Mouse (Mus musculus) intestine, embryonic 16.5 days (tissue): ENCODE data around the gene Mfsd2a. TPM values are rescaled to one million over a fixed set of nuclear protein-coding genes. Genes with fewer than 3 reads are reported as not detected.

Experiments used
- ATAC-seq: fragments of 200-750 bp; cut with Nextera tagmentation; 2 replicates; pipeline ENCODE4 v1.8.0; 2017; ENCODE audit warnings: moderate TSS enrichment, moderate library complexity
- H3K27ac ChIP-seq: fragments of 300-500 bp; sonication (generic); 2 replicates; pipeline ENCODE4 v1.5.1; 2014; ENCODE audit warnings: mild to moderate bottlenecking, low read length
- H3K27me3 ChIP-seq: fragments of 300-500 bp; sonication (generic); replicated peaks from 2 replicates; pipeline ENCODE4 v1.6.1; 2014; ENCODE audit warnings: low read length, control low read depth, mixed read lengths; ENCODE audit not compliant: control insufficient read depth, insufficient read depth
- H3K36me3 ChIP-seq: fragments of 300-500 bp; sonication (generic); 2 replicates; pipeline ENCODE4 v1.6.1; 2014; ENCODE audit warnings: low read length, control low read depth; ENCODE audit not compliant: control insufficient read depth, insufficient read depth
- H3K4me1 ChIP-seq: fragments of 300-500 bp; sonication (generic); 2 replicates; pipeline ENCODE4 v1.6.1; 2014; ENCODE audit warnings: low read length, control low read depth, mixed read lengths; ENCODE audit not compliant: control insufficient read depth, insufficient read depth
- H3K4me2 ChIP-seq: fragments of 300-500 bp; sonication (generic); 2 replicates; pipeline ENCODE4 v1.6.1; 2014; ENCODE audit warnings: low read depth, low read length, control low read depth
- H3K4me3 ChIP-seq: fragments of 300-500 bp; sonication (generic); 2 replicates; pipeline ENCODE4 v1.5.1; 2014; ENCODE audit warnings: mild to moderate bottlenecking, low read length
- H3K9ac ChIP-seq: fragments of 300-500 bp; sonication (generic); 2 replicates; pipeline ENCODE4 v1.6.1; 2014; ENCODE audit warnings: low read depth, low read length
- H3K9me3 ChIP-seq: fragments of 300-500 bp; sonication (generic); 2 replicates; pipeline ENCODE4 v1.6.1; 2016; ENCODE audit warnings: low read length, control low read depth; ENCODE audit not compliant: control insufficient read depth
- WGBS: fragments of 180-500 bp; shearing (Covaris S2); extraction: QIAGEN DNeasy Blood & Tissue Kit; methylation state at CpG from one replicate; pipeline ENCODE4 v1.1.7; 2014; 5-methylcytosine and 5-hydroxymethylcytosine counted together
- polyA plus RNA-seq: library from polyadenylated mRNA; unstranded; fragments of >200 nt; fragmentation: Nextera tagmentation; extraction: Ambion mirVana; gene quantifications from 2 replicates; pipeline ENCODE4 v1.2.1, GENCODE M21; 2015

Mfsd2a gene
- polyA plus RNA-seq, 1 experiment from 2014 or later: 3.3 TPM

DNA sequence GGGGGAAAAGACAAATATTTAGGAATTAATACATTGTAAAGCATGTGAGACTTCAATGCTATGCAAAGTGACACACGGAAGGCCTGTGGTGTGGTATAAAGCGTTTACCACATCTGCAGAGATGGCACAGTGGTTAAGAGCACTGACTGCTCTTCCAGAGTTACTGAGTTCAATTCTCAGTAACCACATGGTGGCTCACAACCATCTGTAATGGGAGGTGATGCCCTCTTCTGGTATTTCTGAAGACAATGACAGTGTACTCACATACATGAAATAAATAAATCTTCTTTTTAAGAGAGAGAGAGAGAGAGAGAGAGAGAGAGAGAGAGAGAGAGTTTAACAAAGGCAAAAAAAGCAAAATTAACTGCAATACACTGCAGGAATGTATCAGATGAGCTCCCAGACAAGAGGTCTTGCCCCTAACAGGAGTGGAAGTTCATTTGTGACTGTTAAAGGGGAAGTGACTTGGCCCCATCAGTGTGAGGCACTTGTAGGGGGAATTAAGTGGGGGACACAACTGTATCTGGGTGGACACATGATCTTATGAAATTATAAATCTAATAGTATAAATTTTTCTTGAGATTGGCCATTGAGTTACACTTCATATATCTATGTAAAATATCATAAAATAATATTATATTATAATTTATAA is 29.9 kb downstream of the Mfsd2a start:
- Histone ChIP-seq H3K27me3 (no peaks in the 10 kb centered on the region), H3K9ac (no peak overlapping the region), H3K4me2 (no peak overlapping the region), H3K27ac (no peak overlapping the region), H3K4me1 (0 out of 2 replicates have a peak, but pooled peaks cover 5% of the 10 kb centered on the region), H3K4me3 (no peak overlapping the region), H3K36me3 (no peaks in the 10 kb centered on the region), H3K9me3 (no peaks in the 10 kb centered on the region)
- WGBS: 85% methylated on average over 2 of the region's 2 CpGs
- no peak for ATAC-seq

DNA sequence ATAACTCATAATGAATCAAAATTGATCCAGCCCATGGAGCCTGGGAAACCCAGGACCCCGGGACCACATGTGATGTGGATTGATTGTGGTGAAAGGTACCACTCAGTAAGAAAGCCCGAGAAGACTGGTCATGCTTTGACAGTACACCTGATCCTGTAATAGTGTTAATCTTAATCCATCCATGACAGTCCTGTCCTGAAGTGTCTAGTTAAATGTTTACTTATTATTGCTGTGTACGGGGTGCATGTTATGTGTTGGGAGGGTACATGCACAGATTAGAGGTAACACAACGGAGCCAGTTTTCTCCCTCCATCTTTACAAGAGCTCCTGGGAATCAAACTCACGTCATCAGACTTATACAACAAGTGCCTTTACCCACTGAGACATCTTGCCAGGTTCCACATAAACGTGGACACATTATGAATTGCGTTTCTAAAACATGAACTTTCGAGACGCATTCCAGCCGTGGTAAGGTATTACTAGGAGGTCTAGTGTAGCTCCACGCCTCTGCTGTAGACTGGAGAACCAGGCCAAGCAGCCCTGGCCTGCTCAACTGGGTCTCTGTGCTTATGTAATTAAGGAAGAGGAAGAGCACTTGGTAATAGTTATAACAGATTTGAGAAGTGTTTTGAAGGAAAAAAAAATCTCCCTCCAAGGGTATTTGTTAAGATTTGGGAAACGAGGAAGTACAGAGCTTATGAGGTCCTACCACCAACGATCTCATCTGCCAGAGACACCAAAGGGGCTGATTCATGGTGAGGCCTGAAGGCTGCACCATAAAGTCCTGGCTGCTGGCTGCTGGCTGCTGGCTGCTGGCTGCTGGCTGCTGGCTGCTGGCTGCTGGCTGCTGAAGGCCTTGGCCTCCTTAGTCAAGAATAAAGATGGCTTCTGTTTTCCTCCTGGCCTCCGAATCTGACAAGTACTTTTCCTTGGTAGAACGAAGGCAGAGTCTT is 37.3 kb downstream of the Mfsd2a start:
- Histone ChIP-seq H3K9me3 (no peaks in the 10 kb centered on the region), H3K9ac (no peak overlapping the region), H3K4me3 (no peak overlapping the region), H3K36me3 (no peaks in the 10 kb centered on the region), H3K4me1 (no peaks in the 10 kb centered on the region), H3K27ac (no peak overlapping the region), H3K27me3 (no peaks in the 10 kb centered on the region), H3K4me2 (no peak overlapping the region)
- ATAC-seq: no peak
- 79% methylated on average over 15 of the region's 15 CpGs for WGBS

DNA sequence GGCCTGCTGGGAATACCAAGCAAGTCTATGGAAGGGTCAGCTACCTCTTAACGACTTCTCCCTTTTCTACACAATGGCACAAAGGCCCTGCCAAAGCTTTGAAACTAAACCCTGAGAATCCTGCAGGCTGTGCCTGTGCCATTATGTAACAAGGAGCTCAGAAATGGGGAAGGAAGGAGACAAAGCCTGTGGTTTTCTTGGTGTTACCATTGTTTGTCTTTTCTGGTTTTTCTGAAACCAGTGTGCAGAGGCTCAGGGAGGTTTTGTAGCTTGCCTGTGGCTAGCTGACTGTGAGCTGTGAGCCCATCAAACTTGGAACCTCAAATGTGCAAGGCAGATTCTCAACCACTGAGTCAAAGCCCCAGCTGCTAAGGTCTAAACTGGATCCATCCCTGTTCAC is 38.1 kb downstream of the Mfsd2a start:
- no peaks in the 10 kb centered on the region for H3K9me3 ChIP-seq
- no peaks in the 10 kb centered on the region for H3K4me1 ChIP-seq
- H3K9ac ChIP-seq: no peak overlapping the region
- H3K27me3 ChIP-seq: no peaks in the 10 kb centered on the region
- H3K4me2 ChIP-seq: no peak overlapping the region
- H3K4me3 ChIP-seq: no peak overlapping the region
- no peak for ATAC-seq
- H3K36me3 ChIP-seq: no peaks in the 10 kb centered on the region
- H3K27ac ChIP-seq: no peak overlapping the region
- WGBS: 32% methylated on average over 1 of the region's 1 CpGs

DNA sequence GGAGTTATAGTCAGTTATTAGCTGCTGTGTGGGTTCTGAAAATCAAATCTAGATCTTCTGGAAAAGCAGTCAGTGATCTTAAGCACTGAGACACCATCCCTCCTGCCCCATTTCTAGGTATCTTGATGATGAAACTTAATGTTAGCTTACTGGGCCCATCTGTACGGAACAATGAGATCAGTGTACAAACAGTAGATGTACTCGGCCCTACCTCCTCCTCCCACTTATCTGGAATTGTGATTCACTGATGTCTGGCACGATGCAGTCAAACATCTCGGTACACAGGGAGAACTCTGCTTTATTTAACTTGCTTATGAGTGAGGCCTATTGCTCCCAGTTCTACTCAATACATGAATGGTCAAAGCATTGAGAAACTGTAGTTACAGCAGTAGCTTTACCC is 45.0 kb downstream of the Mfsd2a start:
- 82% methylated on average over 4 of the region's 4 CpGs for WGBS
- Histone ChIP-seq H3K27ac (no peak overlapping the region), H3K4me3 (no peak overlapping the region), H3K9ac (no peak overlapping the region), H3K36me3 (no peaks in the 10 kb centered on the region), H3K9me3 (no peaks in the 10 kb centered on the region), H3K4me2 (no peak overlapping the region), H3K27me3 (no peaks in the 10 kb centered on the region), H3K4me1 (no peaks in the 10 kb centered on the region)
- ATAC-seq: no peak

DNA sequence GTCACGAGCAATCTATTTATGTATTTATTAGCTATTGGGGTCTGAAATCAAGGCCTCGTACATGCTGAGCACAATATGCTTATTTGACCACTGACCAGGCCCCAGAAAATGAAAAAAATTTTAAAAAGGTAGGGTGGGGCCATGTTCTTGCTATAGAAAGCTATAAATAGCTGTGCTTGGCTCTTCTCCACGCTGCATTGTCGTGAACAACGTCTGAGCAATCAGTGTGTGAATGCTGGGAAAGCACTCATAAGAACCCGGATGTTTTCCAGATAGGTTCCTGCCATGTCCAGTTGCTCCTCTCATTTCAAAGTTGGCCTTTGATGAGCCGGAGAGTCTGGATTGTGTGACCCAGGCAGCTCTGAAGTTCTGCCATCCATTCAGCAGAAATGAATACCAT is 46.8 kb downstream of the Mfsd2a start:
- Histone ChIP-seq H3K4me1 (no peaks in the 10 kb centered on the region), H3K9ac (no peak overlapping the region), H3K36me3 (no peaks in the 10 kb centered on the region), H3K9me3 (peaks cover 4% of the 10 kb centered on the region; the same call in 1 of the 2 replicates), H3K4me3 (no peak overlapping the region), H3K4me2 (no peak overlapping the region), H3K27me3 (no peaks in the 10 kb centered on the region), H3K27ac (no peak overlapping the region)
- no peak for ATAC-seq
- 69% methylated on average over 7 of the region's 7 CpGs for WGBS

DNA sequence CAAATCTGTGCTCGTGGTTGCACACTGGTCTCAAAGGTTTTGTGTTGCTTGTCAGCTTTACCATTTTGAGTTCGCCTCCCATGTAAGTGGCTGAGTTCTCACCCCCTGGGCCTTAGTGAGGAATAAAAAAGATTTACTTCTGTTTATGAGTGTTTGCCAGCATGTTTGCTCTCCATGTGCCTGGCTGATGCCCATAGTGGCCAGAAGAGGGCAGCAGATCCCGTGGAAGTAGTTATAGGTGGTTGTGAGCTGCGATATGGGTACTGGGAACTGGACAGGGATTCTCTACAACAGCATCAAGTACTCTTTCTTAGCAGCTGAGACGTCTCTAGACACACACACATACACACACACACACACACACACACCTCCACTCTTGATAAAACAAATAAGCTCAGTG is 48.4 kb downstream of the Mfsd2a start:
- no peak overlapping the region for H3K9ac ChIP-seq
- ATAC-seq: no peak
- H3K27ac ChIP-seq: no peak overlapping the region
- no peaks in the 10 kb centered on the region for H3K27me3 ChIP-seq
- no peak overlapping the region for H3K4me3 ChIP-seq
- no peaks in the 10 kb centered on the region for H3K36me3 ChIP-seq
- WGBS: 69% methylated on average over 5 of the region's 5 CpGs
- H3K9me3 ChIP-seq: peaks cover 7% of the 10 kb centered on the region; the same call in 1 of the 2 replicates
- H3K4me1 ChIP-seq: no peaks in the 10 kb centered on the region
- no peak overlapping the region for H3K4me2 ChIP-seq

DNA sequence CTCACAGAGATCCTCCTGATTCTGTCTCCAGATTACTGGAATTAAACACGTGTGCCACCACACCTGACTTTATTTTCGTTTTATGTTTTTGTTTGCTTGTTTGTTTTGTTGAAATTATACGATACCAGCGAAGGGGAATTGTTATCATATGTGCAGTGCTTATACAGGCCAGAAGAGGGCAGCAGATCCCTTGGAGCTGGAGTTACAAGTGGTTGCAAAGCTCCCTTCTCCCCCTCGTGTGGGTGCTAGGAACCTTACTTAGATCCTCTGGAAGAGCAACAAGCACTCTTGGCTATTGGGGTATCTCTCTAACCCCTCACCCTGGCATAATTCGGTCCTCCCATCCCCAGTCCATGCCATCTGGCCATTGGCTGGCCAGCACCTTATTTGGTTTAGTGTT is 50.4 kb downstream of the Mfsd2a start:
- no peak overlapping the region for H3K9ac ChIP-seq
- no peak for ATAC-seq
- 45% methylated on average over 6 of the region's 6 CpGs for WGBS
- H3K27me3 ChIP-seq: no peaks in the 10 kb centered on the region
- no peaks in the 10 kb centered on the region for H3K36me3 ChIP-seq
- H3K4me1 ChIP-seq: no peaks in the 10 kb centered on the region
- peaks cover 7% of the 10 kb centered on the region; the same call in 1 of the 2 replicates for H3K9me3 ChIP-seq
- no peak overlapping the region for H3K4me3 ChIP-seq
- no peak overlapping the region for H3K27ac ChIP-seq
- H3K4me2 ChIP-seq: no peak overlapping the region

DNA sequence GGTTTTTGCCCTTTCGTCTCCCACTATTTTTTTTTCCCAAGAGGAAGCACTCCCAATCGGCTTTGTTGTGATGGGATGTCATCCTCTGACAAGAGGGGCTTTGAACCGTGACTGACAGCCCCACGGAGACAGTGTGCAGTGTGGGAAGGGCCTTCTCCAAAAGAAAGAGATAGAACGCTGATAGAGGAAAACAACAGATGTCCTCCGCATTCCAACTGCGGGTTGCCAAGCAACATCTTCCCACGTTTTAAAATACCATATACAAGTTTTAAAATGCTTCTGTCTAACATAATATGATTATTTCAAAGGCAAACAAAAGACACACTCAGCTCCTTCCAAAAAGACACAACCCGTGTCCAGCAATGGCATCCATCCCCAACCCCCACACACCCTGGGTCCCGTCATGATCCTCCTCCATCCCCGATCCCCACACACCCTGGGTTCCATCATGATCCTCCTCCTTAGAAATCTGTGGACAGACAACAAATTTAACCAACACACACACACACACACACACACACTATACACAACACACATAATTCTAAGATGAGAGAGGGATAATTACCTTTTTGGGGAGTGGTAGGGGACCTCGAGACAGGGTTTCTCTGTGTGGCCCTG is 51.3 kb downstream of the Mfsd2a start:
- 52% methylated on average over 12 of the region's 12 CpGs for WGBS
- no peak overlapping the region for H3K27ac ChIP-seq
- H3K4me1 ChIP-seq: no peaks in the 10 kb centered on the region
- ATAC-seq: no peak
- no peak overlapping the region for H3K9ac ChIP-seq
- no peak overlapping the region for H3K4me2 ChIP-seq
- H3K9me3 ChIP-seq: peaks cover 7% of the 10 kb centered on the region; the same call in 1 of the 2 replicates
- H3K36me3 ChIP-seq: no peaks in the 10 kb centered on the region
- H3K27me3 ChIP-seq: no peaks in the 10 kb centered on the region
- no peak overlapping the region for H3K4me3 ChIP-seq

DNA sequence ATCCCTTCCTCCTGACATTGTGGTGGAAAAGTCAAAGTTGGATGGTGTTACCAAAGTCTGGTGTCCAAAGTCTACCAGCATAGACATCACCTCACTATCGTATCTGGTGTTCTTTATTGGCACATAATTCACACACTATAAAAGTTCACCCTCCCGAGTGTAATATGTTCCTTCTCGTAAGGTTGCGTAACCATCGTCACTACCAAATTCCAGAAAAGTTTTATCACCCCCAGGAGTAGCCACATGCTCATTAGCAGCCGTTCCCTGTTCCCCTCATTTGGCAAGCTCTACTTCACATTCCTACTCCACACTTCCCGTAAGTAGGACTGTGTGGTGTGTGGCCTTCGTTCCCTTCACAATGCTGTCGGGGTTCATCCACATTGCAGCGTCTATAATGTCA is 55.6 kb downstream of the Mfsd2a start:
- no peak overlapping the region for H3K4me3 ChIP-seq
- no peak for ATAC-seq
- H3K27ac ChIP-seq: no peak overlapping the region
- no peaks in the 10 kb centered on the region for H3K36me3 ChIP-seq
- H3K27me3 ChIP-seq: no peaks in the 10 kb centered on the region; the same call in 1 of the 2 replicates
- peaks cover 3% of the 10 kb centered on the region; the same call in 1 of the 2 replicates for H3K9me3 ChIP-seq
- H3K4me2 ChIP-seq: no peak overlapping the region
- no peak overlapping the region for H3K9ac ChIP-seq
- 69% methylated on average over 10 of the region's 10 CpGs for WGBS
- H3K4me1 ChIP-seq: no peaks in the 10 kb centered on the region
